Mouse (Mus musculus) adrenal gland, adult (tissue): ENCODE measurements around the gene Amer1.
A peak's percentile ranks its signal among the peaks of the same experiment; 100 is the strongest.

Source experiments
- DNase-seq, 2 experiments: peaks; one replicate each; pipeline ENCODE4 v3.0.0; 2022 to 2023; ENCODE audit warnings: low spot score in 1 of 2; ENCODE audit not compliant: inconsistent age in 2 of 2

The Amer1 gene

GRCm38 (mm10) chrX:95444776-95445111, at the start of gene Amer1:
TSS of gene Amer1 (minus strand) at chrX:95444872.
- peak; percentile 93 to 98 for DNase-seq

GRCm38 (mm10) chrX:95457166-95457565, 12.5 kb upstream of the Amer1 start:
- no peak for DNase-seq

- DNase-seq, result peak in 1 of 2 experiments; percentile 27
Observed at GRCm38 (mm10) chrX:95445866-95446265, 1.2 kb upstream of the Amer1 start.

GRCm38 (mm10) chrX:95445141-95445540, 469 bp upstream of the Amer1 start:
- no peak for DNase-seq

GRCm38 (mm10) chrX:95443898-95444775, 535 bp downstream of the Amer1 start:
- peak; percentile 61 to 85 for DNase-seq

GRCm38 (mm10) chrX:95443390-95443789, 1.3 kb downstream of the Amer1 start:
- DNase-seq, result peak; percentile 13 to 48

GRCm38 (mm10) chrX:95442261-95442660, 2.4 kb downstream of the Amer1 start:
- peak; percentile 12 to 43 for DNase-seq

- peak in 1 of 2 experiments; percentile 47 for DNase-seq
Observed at GRCm38 (mm10) chrX:95441290-95441689, 3.4 kb downstream of the Amer1 start.

GRCm38 (mm10) chrX:95438491-95438890, 6.2 kb downstream of the Amer1 start:
- DNase-seq, result no peak

- DNase-seq, result no peak
Observed at GRCm38 (mm10) chrX:95437236-95437635, 7.4 kb downstream of the Amer1 start.

GRCm38 (mm10) chrX:95373101-95373500, 71.6 kb downstream of the Amer1 start:
- no peak for DNase-seq
